Mouse (Mus musculus) bone marrow macrophage, adult 2 months (primary cell): ENCODE results near the gene Trpc7. TPM values are rescaled to one million over a fixed set of nuclear protein-coding genes. Genes with fewer than 3 reads are reported as not detected.

Experiments used
- H3K27ac ChIP-seq: 2 replicates; pipeline ENCODE4 v1.5.1; 2012; ENCODE audit warnings: low read depth, low read length; ENCODE audit not compliant: insufficient read depth
- H3K4me1 ChIP-seq: 2 replicates; pipeline ENCODE4 v1.6.1; 2012; ENCODE audit warnings: low read length; ENCODE audit not compliant: control insufficient read depth, insufficient read depth
- H3K4me3 ChIP-seq: 2 replicates; pipeline ENCODE4 v1.5.1; 2012; ENCODE audit warnings: mild to moderate bottlenecking, low read length, moderate library complexity; ENCODE audit not compliant: insufficient read depth
- CTCF ChIP-seq: IDR thresholded peaks from 2 replicates; pipeline ENCODE4 v1.5.1; 2012; ENCODE audit warnings: low read depth, mild to moderate bottlenecking, low read length, moderate library complexity
- POLR2A ChIP-seq: IDR thresholded peaks from 2 replicates; pipeline ENCODE4 v1.6.1; 2012; ENCODE audit warnings: mild to moderate bottlenecking, low read depth, low read length, borderline replicate concordance
- polyA plus RNA-seq: library from polyadenylated mRNA; stranded (reverse); fragments of >200 nt; gene quantifications from 2 replicates; pipeline ENCODE4 v1.2.4, GENCODE M21; 2012; ENCODE audit not compliant: missing spikeins, insufficient read depth, insufficient read length

Gene Trpc7
- polyA plus RNA-seq, 1 experiment = not detected

DNA sequence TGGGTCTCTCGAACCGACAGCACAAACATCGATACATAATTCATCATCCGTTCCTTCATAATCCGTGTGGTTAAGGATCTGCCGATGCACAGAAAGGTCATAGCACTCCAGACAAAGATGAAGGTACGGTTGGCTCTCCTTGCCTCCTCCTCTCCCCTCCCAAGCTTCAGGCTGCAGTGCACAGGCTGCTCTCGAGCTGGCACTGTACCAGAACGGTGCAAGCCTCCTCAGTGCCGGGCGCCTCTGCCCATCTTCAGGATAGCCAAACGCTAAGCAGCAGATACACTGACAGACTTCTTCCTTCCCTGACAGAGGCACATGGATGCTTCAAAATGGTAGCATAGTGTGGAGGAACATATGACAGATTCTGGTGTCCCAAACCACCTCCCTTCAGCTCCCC, 12.9 kb downstream of the Trpc7 start:
- TF ChIP-seq POLR2A (no peak), CTCF (no peak)
- no peak overlapping the region for H3K27ac ChIP-seq
- no peak overlapping the region for H3K4me3 ChIP-seq
- no peaks in the 10 kb centered on the region for H3K4me1 ChIP-seq

DNA sequence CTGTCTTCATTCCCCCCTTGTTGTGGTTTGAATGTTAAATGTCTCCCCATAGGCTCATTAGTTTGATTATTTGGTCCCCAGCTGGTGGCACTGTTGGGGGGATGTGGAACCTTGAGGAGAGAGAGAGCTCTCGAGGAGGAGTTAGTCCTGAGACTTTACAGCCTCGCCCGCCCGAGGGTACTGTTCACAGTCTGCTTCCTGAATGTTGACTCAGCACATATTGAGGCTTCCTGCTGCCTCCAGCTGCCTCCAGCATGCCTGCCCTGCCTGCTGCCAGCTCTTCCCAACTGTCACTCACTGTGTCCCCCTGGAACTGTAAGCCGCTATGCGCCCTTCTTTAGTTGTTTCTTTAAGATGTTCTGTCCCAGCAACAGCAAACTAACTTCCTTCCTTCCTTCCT, 31.2 kb downstream of the Trpc7 start:
- no peak for TF ChIP-seq POLR2A
- Histone ChIP-seq H3K27ac (no peak overlapping the region), H3K4me1 (no peaks in the 10 kb centered on the region), H3K4me3 (no peak overlapping the region)

DNA sequence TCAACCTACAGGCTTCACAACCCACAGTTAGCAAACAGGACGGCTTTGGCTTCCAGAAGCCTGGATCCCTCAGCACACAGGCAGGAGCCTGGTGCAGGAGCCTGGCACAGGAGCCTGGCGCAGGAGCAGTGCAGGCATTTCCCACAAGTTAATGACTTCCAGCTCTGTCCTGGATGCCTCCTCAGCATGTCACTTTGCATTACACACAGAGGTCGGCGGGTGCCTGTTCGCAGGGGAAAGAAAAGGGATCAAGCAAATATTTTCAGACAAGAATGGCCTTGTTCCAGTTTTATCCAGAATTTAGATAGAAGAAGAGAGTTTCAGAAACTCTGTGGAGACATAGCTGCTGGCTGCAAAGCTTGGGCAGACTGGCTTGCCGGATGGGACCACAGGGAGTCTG, 33.8 kb downstream of the Trpc7 start:
- TF ChIP-seq POLR2A (no peak), CTCF (no peak)
- H3K27ac ChIP-seq = no peak overlapping the region
- no peak overlapping the region for H3K4me3 ChIP-seq
- H3K4me1 ChIP-seq = no peaks in the 10 kb centered on the region

DNA sequence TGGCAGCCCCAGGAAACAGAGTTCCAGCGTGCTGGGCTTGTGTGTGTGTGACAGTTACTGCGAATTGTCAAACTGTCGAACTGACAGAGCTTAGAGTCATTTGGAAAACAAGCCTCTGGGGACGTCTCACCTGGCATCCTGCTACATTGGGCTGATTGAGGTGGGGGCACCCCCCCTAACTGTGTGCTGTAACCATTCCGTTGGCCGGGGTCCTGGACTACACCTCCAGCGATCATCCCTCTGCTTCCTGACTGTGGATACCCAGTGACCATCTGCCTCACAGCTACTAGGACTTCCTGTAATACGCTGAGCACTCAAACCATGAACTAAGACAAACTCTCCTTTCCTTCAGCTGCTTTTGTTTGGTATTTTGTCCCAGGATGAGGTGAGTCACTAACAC, 41.3 kb downstream of the Trpc7 start:
- Histone ChIP-seq H3K27ac (no peak overlapping the region), H3K4me1 (no peaks in the 10 kb centered on the region), H3K4me3 (no peak overlapping the region)
- TF ChIP-seq CTCF (no peak), POLR2A (no peak)

DNA sequence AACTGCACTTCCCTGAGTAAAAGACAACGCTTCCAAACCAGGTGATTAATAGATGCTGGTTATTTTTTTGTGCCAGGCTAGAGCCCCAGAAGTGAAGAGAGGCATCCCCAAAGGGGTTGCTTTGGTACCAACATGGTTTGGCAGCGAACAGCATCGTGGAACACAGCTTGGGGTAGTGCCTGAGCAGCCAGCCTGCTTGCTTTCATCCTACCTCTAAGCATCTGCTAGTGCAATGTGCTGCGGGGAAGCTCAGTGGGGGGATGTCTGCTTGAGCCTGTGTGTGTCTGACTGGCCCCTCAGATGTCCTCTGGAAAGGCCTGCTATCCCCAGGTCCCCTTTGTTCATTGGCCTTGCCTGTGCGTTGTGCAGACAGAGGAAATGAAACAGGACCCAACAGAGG, 42.4 kb downstream of the Trpc7 start:
- Histone ChIP-seq H3K4me1 (no peaks in the 10 kb centered on the region), H3K4me3 (no peak overlapping the region), H3K27ac (no peak overlapping the region)
- no peak for TF ChIP-seq CTCF
- TF ChIP-seq POLR2A = no peak

DNA sequence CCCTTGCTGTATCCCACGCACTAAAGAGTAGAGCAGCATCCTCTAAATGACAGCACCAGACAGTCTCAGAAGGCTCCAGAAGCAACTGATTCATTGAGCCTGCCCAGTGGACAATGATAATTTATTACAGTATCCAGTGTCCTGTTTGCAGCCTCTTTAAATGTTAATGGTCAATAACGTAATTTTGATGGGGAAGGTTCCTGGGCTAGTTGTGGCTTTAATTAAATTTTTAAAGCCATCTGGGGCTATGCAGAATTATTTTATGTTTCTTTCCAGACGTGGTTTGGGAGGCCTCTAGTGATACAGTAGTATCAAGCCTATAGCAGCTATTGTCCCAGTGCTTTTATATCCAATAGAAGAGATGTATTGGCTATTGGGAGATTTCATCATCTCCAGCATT, 49.9 kb downstream of the Trpc7 start:
- Histone ChIP-seq H3K27ac (no peak overlapping the region), H3K4me1 (no peaks in the 10 kb centered on the region), H3K4me3 (no peak overlapping the region)
- TF ChIP-seq POLR2A (no peak), CTCF (no peak)

DNA sequence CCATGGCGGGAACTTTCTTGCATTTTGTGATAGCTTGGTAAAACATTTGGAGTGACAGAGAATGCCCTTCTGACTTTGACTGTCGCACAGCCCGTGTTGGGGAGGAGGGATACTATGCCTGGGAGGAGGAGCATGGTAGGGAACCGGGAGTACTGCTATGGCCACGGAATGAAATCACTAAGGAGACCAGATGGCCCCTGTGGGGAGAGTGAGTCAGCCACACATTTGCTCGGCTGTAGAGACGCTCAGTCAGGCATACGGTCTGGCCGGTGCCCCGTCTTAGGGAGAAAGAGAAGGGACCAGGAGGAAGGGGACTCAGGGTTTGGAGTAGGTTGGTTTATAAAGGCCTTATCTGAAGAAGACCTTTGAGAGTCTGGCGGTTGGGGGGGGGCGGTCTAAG, 80.3 kb downstream of the Trpc7 start:
- H3K27ac ChIP-seq = no peak overlapping the region
- no peak overlapping the region for H3K4me3 ChIP-seq
- TF ChIP-seq CTCF (no peak), POLR2A (no peak)
- H3K4me1 ChIP-seq = no peaks in the 10 kb centered on the region

DNA sequence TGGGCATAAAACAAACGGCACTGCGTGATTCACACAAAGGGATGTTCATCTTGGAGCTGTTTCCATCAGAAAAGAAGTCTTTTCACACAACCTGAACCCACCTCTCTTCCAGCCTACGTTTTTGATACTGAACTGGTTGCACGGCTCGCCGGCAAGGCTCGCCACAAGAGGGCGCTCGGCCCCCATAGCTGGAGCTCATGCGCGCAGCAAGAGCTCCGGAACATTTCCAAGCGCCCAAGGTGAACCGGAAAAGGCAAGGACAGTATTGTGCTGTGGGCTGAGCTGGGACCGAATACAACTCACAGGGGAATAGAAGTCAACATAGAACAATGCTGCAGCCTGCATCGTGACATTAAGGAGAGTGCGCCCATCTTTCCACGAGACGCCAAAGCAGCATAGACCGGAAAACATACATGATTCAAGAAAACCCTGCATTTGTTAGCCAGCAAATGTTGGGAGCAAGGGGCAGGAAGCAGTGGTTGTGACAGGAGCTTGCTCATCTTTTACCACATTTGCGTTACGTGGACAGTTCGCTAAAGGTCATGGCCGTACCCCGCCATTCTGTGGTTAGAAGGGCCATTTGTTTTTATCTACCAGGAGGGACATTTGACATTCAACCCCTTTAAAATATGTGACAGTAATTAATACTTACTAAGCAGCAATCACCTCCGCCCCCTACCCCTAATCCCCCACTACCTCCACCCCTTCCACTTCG, 88.9 kb downstream of the Trpc7 start:
- no peak overlapping the region for H3K27ac ChIP-seq
- peak overlapping the region; percentile 37 for H3K4me3 ChIP-seq
- H3K4me1 ChIP-seq = no peaks in the 10 kb centered on the region
- TF ChIP-seq POLR2A = no peak
- TF ChIP-seq CTCF = peak; percentile 97

DNA sequence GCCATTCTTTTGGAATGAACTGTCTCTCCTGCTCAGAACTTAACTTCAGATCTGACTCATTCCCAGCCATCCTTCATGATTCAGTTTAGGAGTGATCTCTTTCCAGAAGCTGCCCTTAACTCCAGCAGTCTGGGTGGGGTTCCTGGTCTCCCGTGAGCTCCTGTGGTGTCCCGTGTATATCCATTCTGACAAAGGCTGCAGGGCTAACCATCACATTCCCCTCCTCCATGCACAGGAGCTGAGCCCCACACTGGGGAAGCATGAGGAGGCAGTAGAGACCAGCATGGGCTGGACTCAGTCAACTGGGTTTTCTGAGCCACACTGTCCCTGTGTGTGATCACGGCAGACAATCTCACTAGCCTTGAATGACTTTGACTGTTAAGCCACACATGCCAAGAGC, 90.7 kb downstream of the Trpc7 start:
- Histone ChIP-seq H3K27ac (no peak overlapping the region), H3K4me3 (no peak overlapping the region), H3K4me1 (no peaks in the 10 kb centered on the region)
- TF ChIP-seq CTCF (no peak), POLR2A (no peak)

DNA sequence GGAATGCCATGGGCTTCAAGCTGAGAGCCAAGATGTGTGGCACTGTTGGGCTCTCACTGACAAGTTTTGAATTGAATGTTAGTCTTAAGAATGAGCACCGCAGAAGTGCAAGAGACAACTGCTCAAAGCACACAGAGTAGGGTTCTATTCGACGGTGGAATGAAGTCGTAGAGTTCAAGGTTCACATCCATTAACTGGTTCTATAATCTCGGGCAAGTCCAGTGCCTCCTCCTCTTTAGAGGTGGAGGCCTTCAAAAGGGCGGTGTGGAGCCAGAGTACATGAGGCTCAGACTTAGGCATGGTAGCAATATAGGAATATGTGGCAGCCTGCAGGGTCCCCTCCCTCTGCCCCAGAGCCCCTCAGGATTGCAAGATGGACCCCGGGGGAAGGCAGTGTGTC, 98.3 kb downstream of the Trpc7 start:
- Histone ChIP-seq H3K4me1 (no peaks in the 10 kb centered on the region), H3K27ac (no peak overlapping the region), H3K4me3 (no peak overlapping the region)
- no peak for TF ChIP-seq POLR2A
- no peak for TF ChIP-seq CTCF

DNA sequence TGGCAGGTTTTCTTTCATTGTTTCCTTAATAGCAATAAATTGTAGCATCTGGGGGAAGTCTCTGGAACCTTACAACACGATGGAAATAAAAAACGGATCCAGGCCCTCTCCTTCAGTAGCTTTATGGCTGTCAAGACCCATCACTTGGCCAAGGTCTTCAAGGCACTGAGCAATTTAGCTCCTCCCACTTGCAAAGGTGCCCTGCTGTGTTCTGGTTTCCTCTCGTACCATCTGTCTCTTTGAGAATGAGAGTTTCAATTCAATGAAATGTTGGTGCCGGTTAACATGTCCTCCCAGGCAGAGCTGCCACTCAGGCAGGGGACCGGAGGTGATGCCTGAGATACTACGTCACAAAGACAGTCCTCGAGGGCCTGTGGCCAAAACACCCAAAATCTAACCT, 100.3 kb downstream of the Trpc7 start:
- TF ChIP-seq POLR2A = no peak
- Histone ChIP-seq H3K4me3 (no peak overlapping the region), H3K4me1 (no peaks in the 10 kb centered on the region), H3K27ac (no peak overlapping the region)
